Mouse (Mus musculus) limb, embryonic 14.5 days (tissue): Measurements from ENCODE around the gene Ppt2. TPM values are rescaled to one million over a fixed set of nuclear protein-coding genes. Genes with fewer than 3 reads are reported as not detected.

Experiments used
- ATAC-seq: fragments of 200-750 bp; cut with Nextera tagmentation; 2 replicates; pipeline ENCODE4 v1.8.0; 2017; ENCODE audit warnings: low read depth, moderate number of reproducible peaks, moderate TSS enrichment; ENCODE audit not compliant: low FRiP score
- DNase-seq: peaks from one replicate; pipeline ENCODE4 v3.0.0-alpha.2; 2015; ENCODE audit warnings: low spot score
- H3K27ac ChIP-seq: fragments of 300-500 bp; sonication (generic); replicated peaks from 2 replicates; pipeline ENCODE4 v1.5.1; 2014; ENCODE audit warnings: low read depth, mild to moderate bottlenecking, low read length, moderate library complexity, mixed read lengths
- H3K27me3 ChIP-seq: fragments of 300-500 bp; sonication (generic); 2 replicates; pipeline ENCODE4 v1.6.1; 2014; ENCODE audit warnings: low read length, mixed read lengths; ENCODE audit not compliant: control insufficient read depth, insufficient read depth
- H3K36me3 ChIP-seq: fragments of 300-500 bp; sonication (generic); 2 replicates; pipeline ENCODE4 v1.6.1; 2014; ENCODE audit warnings: mild to moderate bottlenecking, low read length, moderate library complexity, mixed read lengths; ENCODE audit not compliant: control insufficient read depth, insufficient read depth
- H3K4me1 ChIP-seq: fragments of 300-500 bp; sonication (generic); 2 replicates; pipeline ENCODE4 v1.6.1; 2014; ENCODE audit warnings: antibody characterized with exemption, low read length, mixed read lengths; ENCODE audit not compliant: control insufficient read depth, insufficient read depth
- H3K4me2 ChIP-seq: fragments of 300-500 bp; sonication (generic); replicated peaks from 2 replicates; pipeline ENCODE4 v1.6.1; 2014; ENCODE audit warnings: low read depth, mild to moderate bottlenecking, low read length, moderate library complexity; ENCODE audit not compliant: severe bottlenecking
- H3K4me3 ChIP-seq: fragments of 300-500 bp; sonication (generic); replicated peaks from 2 replicates; pipeline ENCODE4 v1.5.1; 2014; ENCODE audit warnings: low read length
- H3K9ac ChIP-seq: fragments of 300-500 bp; sonication (generic); 2 replicates; pipeline ENCODE4 v1.6.1; 2014; ENCODE audit warnings: mild to moderate bottlenecking, low read depth, low read length, moderate library complexity; ENCODE audit not compliant: severe bottlenecking
- H3K9me3 ChIP-seq: fragments of 300-500 bp; sonication (generic); 2 replicates; pipeline ENCODE4 v1.6.1; 2016; ENCODE audit warnings: low read length; ENCODE audit not compliant: control insufficient read depth
- POLR2A ChIP-seq: fragments of 200-500 bp; IDR thresholded peaks from 2 replicates; pipeline ENCODE4 v1.8.0; 2012; ENCODE audit warnings: inconsistent platforms, mild to moderate bottlenecking, moderate library complexity, borderline replicate concordance; ENCODE audit not compliant: insufficient read depth, insufficient read length; ENCODE audit errors: extremely low read depth
- WGBS: fragments of 180-500 bp; shearing (Covaris S2); extraction: QIAGEN DNeasy Blood & Tissue Kit; methylation state at CpG from one replicate; pipeline ENCODE4 v1.1.7; 2014; 5-methylcytosine and 5-hydroxymethylcytosine counted together
- polyA plus RNA-seq, 2 experiments: library from polyadenylated mRNA; depleted of rRNA in 1 of 2; stranded (reverse) in 1 of 2; unstranded in 1 of 2; fragments of >200 nt; fragmentation: Nextera tagmentation in 1 of 2; extraction: Ambion mirVana in 1 of 2; gene quantifications; 2 replicates each; pipeline versions ENCODE4 v1.2.1 to v1.2.3; 2012 to 2014

Gene Ppt2
- polyA plus RNA-seq, 2 experiments, result 29.9 to 39.6 TPM

- Histone ChIP-seq H3K4me3 (peak within 1 kb of the TSS; percentile 97), H3K27ac (no peak within 1 kb of the TSS), H3K36me3 (peaks cover 43% of the 10 kb centered on the region), H3K27me3 (no peaks in the 10 kb centered on the region), H3K4me2 (peak within 1 kb of the TSS; percentile 86), H3K9ac (peak within 1 kb of the TSS; percentile 87), H3K4me1 (peaks cover 11% of the 10 kb centered on the region), H3K9me3 (no peaks in the 10 kb centered on the region)
- DNase-seq (peak; percentile 99), ATAC-seq (peak; percentile 95)
- peak; percentile 74; the same call in 1 of the 2 replicates for TF ChIP-seq POLR2A
- under 1% methylated on average over 65 of the region's 66 CpGs for WGBS
These were observed 18.8 kb upstream of the Ppt2 start, which contains the start of gene Atf6b for GRCm38 (mm10) chr17:34646906-34647787. Atf6b (plus strand) TSS chr17:34647146.

- 91% methylated on average over 30 of the region's 30 CpGs for WGBS
- no peak for DNase-seq
- Histone ChIP-seq H3K4me1 (peaks cover 18% of the 10 kb centered on the region), H3K4me2 (peak overlapping the region; percentile 86; the same call in 1 of the 2 replicates), H3K9me3 (no peaks in the 10 kb centered on the region), H3K36me3 (peaks cover 31% of the 10 kb centered on the region), H3K9ac (no peak overlapping the region), H3K27ac (no peak overlapping the region), H3K4me3 (peak overlapping the region; percentile 97; the same call in 1 of the 2 replicates), H3K27me3 (no peaks in the 10 kb centered on the region)
- no peak for TF ChIP-seq POLR2A
- ATAC-seq, result no peak
These were observed 17.7 kb upstream of the Ppt2 start for GRCm38 (mm10) chr17:34645831-34646511.

- H3K9me3 ChIP-seq, result no peaks in the 10 kb centered on the region
- no peak for DNase-seq
- H3K4me1 ChIP-seq, result peaks cover 23% of the 10 kb centered on the region
- WGBS, result 40% methylated on average over 10 of the region's 10 CpGs
- no peak for ATAC-seq
- H3K9ac ChIP-seq, result peak overlapping the region; percentile 46
- H3K4me3 ChIP-seq, result peak overlapping the region; percentile 51
- no peak for TF ChIP-seq POLR2A
- peak overlapping the region; percentile 68 for H3K4me2 ChIP-seq
- H3K36me3 ChIP-seq, result peaks cover 26% of the 10 kb centered on the region
- no peaks in the 10 kb centered on the region for H3K27me3 ChIP-seq
- H3K27ac ChIP-seq, result no peak overlapping the region; the same call in 1 of the 2 replicates
These were observed 17.0 kb upstream of the Ppt2 start for GRCm38 (mm10) chr17:34645256-34645829.

GRCm38 (mm10) chr17:34644608-34645007 lies 16.3 kb upstream of the Ppt2 start, which contains the start of gene Fkbpl:
Fkbpl (plus strand) TSS chr17:34644764.
- peak within 1 kb of the TSS; percentile 46 for H3K9ac ChIP-seq
- no peaks in the 10 kb centered on the region for H3K27me3 ChIP-seq
- 2% methylated on average over 16 of the region's 16 CpGs for WGBS
- peak; percentile 43; the same call in 1 of the 2 replicates for TF ChIP-seq POLR2A
- peak; percentile 98 for DNase-seq
- peaks cover 19% of the 10 kb centered on the region; the same call in 1 of the 2 replicates for H3K36me3 ChIP-seq
- peak within 1 kb of the TSS; percentile 68 for H3K4me2 ChIP-seq
- peak; percentile 87 for ATAC-seq
- peak within 1 kb of the TSS; percentile 51 for H3K4me3 ChIP-seq
- H3K4me1 ChIP-seq, result peaks cover 24% of the 10 kb centered on the region
- no peak within 1 kb of the TSS; the same call in 1 of the 2 replicates for H3K27ac ChIP-seq
- H3K9me3 ChIP-seq, result no peaks in the 10 kb centered on the region

DNA sequence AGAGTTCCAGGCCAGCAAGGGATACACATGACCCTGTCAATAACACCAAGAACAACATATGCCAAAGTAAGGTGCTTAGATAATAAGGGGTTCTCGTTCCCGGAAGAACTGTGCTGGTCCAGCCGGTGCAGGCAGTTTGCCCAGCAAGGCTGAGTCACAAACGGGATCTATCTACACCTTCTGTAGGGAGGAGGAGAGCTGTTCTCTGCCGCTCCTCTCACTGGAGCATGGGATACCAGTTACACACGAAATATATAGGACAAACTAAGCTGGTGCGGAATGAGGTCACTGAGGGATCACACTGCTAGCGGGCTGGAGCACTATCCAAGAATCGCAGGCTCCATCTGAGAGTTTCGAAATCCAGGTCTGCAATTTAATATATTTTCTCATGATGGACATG lies 15.6 kb upstream of the Ppt2 start:
- DNase-seq (no peak), ATAC-seq (no peak)
- Histone ChIP-seq H3K4me2 (no peak overlapping the region), H3K27ac (no peak overlapping the region), H3K9ac (no peak overlapping the region), H3K27me3 (no peaks in the 10 kb centered on the region), H3K4me3 (no peak overlapping the region), H3K36me3 (peaks cover 12% of the 10 kb centered on the region; the same call in 1 of the 2 replicates), H3K9me3 (no peaks in the 10 kb centered on the region), H3K4me1 (peaks cover 24% of the 10 kb centered on the region)
- no peak for TF ChIP-seq POLR2A
- WGBS, result 79% methylated on average over 10 of the region's 10 CpGs
